In the genomic region with DNA sequence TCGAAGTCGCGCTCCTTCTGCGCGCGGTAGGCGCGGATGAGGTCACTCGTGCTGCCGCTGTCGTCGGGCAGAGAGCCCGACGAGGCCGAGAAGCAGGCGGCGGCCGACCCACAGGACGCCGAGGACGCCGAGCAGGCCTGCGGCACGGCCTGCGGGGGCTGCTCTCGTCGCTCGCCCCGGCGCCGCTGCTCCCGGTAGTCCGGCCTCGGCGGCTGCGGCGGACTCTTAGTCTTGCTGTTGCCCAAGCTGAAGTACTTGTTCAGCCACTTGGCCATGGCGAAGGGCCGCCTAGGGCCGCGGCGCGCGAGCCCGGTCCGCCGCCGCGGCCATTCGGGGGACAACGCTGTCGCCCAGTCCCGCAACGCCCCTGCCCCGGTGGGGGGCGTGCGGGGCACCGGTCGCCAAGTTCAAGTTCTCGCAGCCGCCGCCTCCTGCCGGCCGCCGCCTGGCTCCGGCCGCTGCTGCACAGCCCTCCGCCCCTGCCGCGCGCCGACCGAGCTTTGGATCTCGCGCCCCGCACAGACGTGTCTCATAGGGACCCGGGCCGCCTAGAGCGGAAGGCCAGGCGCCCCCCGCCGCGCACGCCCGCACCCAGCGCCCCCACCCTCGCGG, we compare ENCODE assay signal across 8 mouse cellular contexts. TPM values are rescaled to one million over a fixed set of nuclear protein-coding genes. Genes with fewer than 3 reads are reported as not detected.
DNase-seq lines count a peak whose midpoint lies in the region; ATAC-seq and TF ChIP-seq lines count a peak whose summit lies in the region.

No protein-coding gene starts in this region.

- peak overlapping the region; percentile 93 for H3K4me2 ChIP-seq in embryonic facial prominence, embryonic 12.5 days (replicated peaks)
- peak overlapping the region; percentile 96 for H3K4me2 ChIP-seq in limb, embryonic 14.5 days (replicated peaks; ENCODE audit: low read depth, low read length, severe bottlenecking)
- H3K4me2 ChIP-seq in myocyte (ENCODE audit: low read depth) = peak overlapping the region; percentile 34

- H3K79me2 ChIP-seq in heart, adult 2 months (replicated peaks; ENCODE audit: control insufficient read depth, insufficient read depth, low read length) = no peaks in the 10 kb centered on the region
- H3K79me2 ChIP-seq in myocyte (ENCODE audit: control insufficient read depth, insufficient read depth) = peaks cover 45% of the 10 kb centered on the region

- no peaks in the 10 kb centered on the region for H3K9me3 ChIP-seq in E14TG2a.4 (ENCODE audit: low read length)
- H3K9me3 ChIP-seq in embryonic facial prominence, embryonic 12.5 days = no peaks in the 10 kb centered on the region
- H3K9me3 ChIP-seq in limb, embryonic 14.5 days (ENCODE audit: control insufficient read depth, low read length) = no peaks in the 10 kb centered on the region

- H3K4me1 ChIP-seq in heart, adult 2 months (ENCODE audit: control insufficient read depth, insufficient read depth, low read length) = peaks cover 14% of the 10 kb centered on the region
- peaks cover 62% of the 10 kb centered on the region for H3K4me1 ChIP-seq in E14TG2a.4 (replicated peaks; ENCODE audit: low read depth, low read length)
- H3K4me1 ChIP-seq in embryonic facial prominence, embryonic 12.5 days = peaks cover 63% of the 10 kb centered on the region
- peaks cover 52% of the 10 kb centered on the region for H3K4me1 ChIP-seq in limb, embryonic 14.5 days (ENCODE audit: control insufficient read depth, insufficient read depth, low read length)

- H3K9ac ChIP-seq in heart, adult 2 months (ENCODE audit: low read depth, low read length) = peak overlapping the region; percentile 93
- peak overlapping the region; percentile 88 for H3K9ac ChIP-seq in embryonic facial prominence, embryonic 12.5 days
- peak overlapping the region; percentile 80 for H3K9ac ChIP-seq in limb, embryonic 14.5 days (ENCODE audit: low read depth, low read length, severe bottlenecking)

- peak overlapping the region; percentile 91 for H3K27ac ChIP-seq in heart, adult 2 months
- H3K27ac ChIP-seq in embryonic facial prominence, embryonic 12.5 days = peak overlapping the region; percentile 94
- peak overlapping the region; percentile 80 for H3K27ac ChIP-seq in limb, embryonic 14.5 days (replicated peaks; ENCODE audit: low read depth, low read length)

- no peaks in the 10 kb centered on the region for H3K27me3 ChIP-seq in heart, adult 2 months (ENCODE audit: control insufficient read depth, insufficient read depth, low read length)
- peaks cover 24% of the 10 kb centered on the region for H3K27me3 ChIP-seq in E14TG2a.4 (ENCODE audit: insufficient read depth, low read length)
- H3K27me3 ChIP-seq in embryonic facial prominence, embryonic 12.5 days = no peaks in the 10 kb centered on the region
- no peaks in the 10 kb centered on the region for H3K27me3 ChIP-seq in limb, embryonic 14.5 days (ENCODE audit: control insufficient read depth, insufficient read depth, low read length)
- H3K27me3 ChIP-seq in myocyte (ENCODE audit: control insufficient read depth, insufficient read depth, insufficient read length) = no peaks in the 10 kb centered on the region

- peak overlapping the region; percentile 94 for H3ac ChIP-seq in myocyte (ENCODE audit: control insufficient read depth, insufficient read length)

- ATAC-seq in embryonic facial prominence, embryonic 12.5 days (ENCODE audit: insufficient number of reproducible peaks, insufficient read depth, low FRiP score, low TSS enrichment) = peak; percentile 38
- ATAC-seq in limb, embryonic 14.5 days (ENCODE audit: low FRiP score, low read depth) = peak; percentile 45

- no peak; the same call in 1 of the 2 replicates for TF ChIP-seq CTCF in heart, adult 2 months (IDR thresholded peaks at IDR 0.05)
- TF ChIP-seq CTCF in E14TG2a.4 (conservative IDR thresholded peaks at IDR 0.05; ENCODE audit: low read length) = no peak

- TF ChIP-seq EP300 in heart, adult 2 months (IDR thresholded peaks at IDR 0.05; ENCODE audit: insufficient read depth, low read depth, low read length) = no peak

- TF ChIP-seq POLR2A in heart, adult 2 months (IDR thresholded peaks at IDR 0.05; ENCODE audit: insufficient read depth, low read depth, low read length) = no peak
- no peak for TF ChIP-seq POLR2A in limb, embryonic 14.5 days (IDR thresholded peaks at IDR 0.05; ENCODE audit: borderline replicate concordance, extremely low read depth, insufficient read depth, insufficient read length)
- peak; percentile 34 for TF ChIP-seq POLR2A in myocyte (IDR thresholded peaks at IDR 0.05; ENCODE audit: insufficient read length, low read depth)

- H3K4me3 ChIP-seq in heart, adult 2 months = peak overlapping the region; percentile 86
- H3K4me3 ChIP-seq in E14TG2a.4 (replicated peaks; ENCODE audit: low read length) (peak overlapping the region; percentile 91), myocyte (peak overlapping the region; percentile 98)
- peak overlapping the region; percentile 73 for H3K4me3 ChIP-seq in embryonic facial prominence, embryonic 12.5 days
- H3K4me3 ChIP-seq in limb, embryonic 14.5 days (replicated peaks; ENCODE audit: low read length) = peak overlapping the region; percentile 72

- DNase-seq in heart, adult 2 months = peak; percentile 71 to 77
- DNase-seq in heart, adult 9 months (ENCODE audit: low spot score in 2 of 2) = no peak
- DNase-seq in heart, postnatal 25 days (ENCODE audit: low spot score) = peak; percentile 13
- no peak for DNase-seq in limb, embryonic 14.5 days (ENCODE audit: low spot score)
- DNase-seq in frontal cortex, adult 2 months (ENCODE audit: extremely low spot score in 1 of 2, low spot score in 1 of 2) = no peak

- intact Hi-C loops in heart, adult 2 months (cut with DNase I) = loop anchor here (1.0 to 10.0 kb wide), 9 partner anchors 21 to 515 kb away; partner anchors contain the start of genes Dcaf10, Exosc3, Polr1e and Slc25a51
- intact Hi-C loops in heart, postnatal 25 days (cut with DNase I) = loop anchor here (2.0 to 10.0 kb wide), 5 partner anchors 43 to 515 kb away; partner anchors contain the start of genes Polr1e and Zbtb5

- peaks cover 2% of the 10 kb centered on the region for H3K36me3 ChIP-seq in heart, adult 2 months (ENCODE audit: control insufficient read depth, insufficient read depth, low read length)
- H3K36me3 ChIP-seq in E14TG2a.4 (ENCODE audit: insufficient read depth, low read length) = peaks cover 6% of the 10 kb centered on the region
- no peaks in the 10 kb centered on the region; the same call in 1 of the 2 replicates for H3K36me3 ChIP-seq in embryonic facial prominence, embryonic 12.5 days
- H3K36me3 ChIP-seq in limb, embryonic 14.5 days (ENCODE audit: control insufficient read depth, insufficient read depth, low read length) = no peaks in the 10 kb centered on the region
- H3K36me3 ChIP-seq in myocyte (ENCODE audit: control insufficient read depth, insufficient read depth) = no peaks in the 10 kb centered on the region

- WGBS in heart, adult 2 months = under 1% methylated on average over 80 of the region's 89 CpGs
- WGBS in embryonic facial prominence, embryonic 12.5 days = under 1% methylated on average over 71 of the region's 89 CpGs
- WGBS in limb, embryonic 14.5 days = under 1% methylated on average over 52 of the region's 89 CpGs

TF ChIP-seq in myocyte, 11 proteins besides CTCF, POLR2A, EP300 and RAD21:
- TF ChIP-seq MAX (IDR thresholded peaks at IDR 0.05; ENCODE audit: low read depth) (no peak), POLR2AphosphoS2 (IDR thresholded peaks at IDR 0.05; ENCODE audit: insufficient read length, low read depth) (no peak), REST (IDR thresholded peaks at IDR 0.05; ENCODE audit: insufficient read depth, insufficient read length) (no peak), E2F4 (IDR thresholded peaks at IDR 0.05; ENCODE audit: insufficient read depth) (no peak), TCF3 (IDR thresholded peaks at IDR 0.05; ENCODE audit: insufficient read length, low read depth) (no peak), TCF12 (IDR thresholded peaks at IDR 0.05; ENCODE audit: insufficient read depth, poor library complexity, severe bottlenecking) (no peak), MYOD1 (IDR thresholded peaks at IDR 0.05; ENCODE audit: control insufficient read depth in 1 of 3, insufficient read length in 2 of 3, low read depth in 2 of 3) (peak in 1 of 3 experiments; percentile 19), SRF (IDR thresholded peaks at IDR 0.05; ENCODE audit: control insufficient read depth, insufficient read length, low read depth) (no peak), USF1 (IDR thresholded peaks at IDR 0.05; ENCODE audit: low read depth) (no peak), MYOG (IDR thresholded peaks at IDR 0.05; ENCODE audit: control insufficient read depth in 1 of 3, insufficient read depth in 1 of 3, insufficient read length in 2 of 3, low read depth in 2 of 3) (peak in 1 of 3 experiments; percentile 31), CEBPB (IDR thresholded peaks at IDR 0.05; ENCODE audit: insufficient read depth, poor library complexity, severe bottlenecking) (no peak)

RNA-seq across cellular contexts. Expression of gene Shb, which starts 2.2 kb away (rescaled TPM):
- 10 to 100 TPM; 27.2 to 43.0 TPM for total RNA-seq in heart, adult 2 months (2021)
- polyA plus RNA-seq in heart, adult 2 months (2012; rRNA removed) = 19.2 and 19.4 TPM in 2 replicates
- polyA plus RNA-seq in embryonic facial prominence, embryonic 12.5 days (2016; fragmentation: Nextera tagmentation; extraction: Ambion mirVana) = 8.3 and 9.6 TPM in 2 replicates
- 10 to 100 TPM; 34.9 to 37.7 TPM for total RNA-seq in heart, postnatal 25 days (2021)
- polyA plus RNA-seq in limb, embryonic 14.5 days (2012; rRNA removed) = 19.0 and 20.9 TPM in 2 replicates
- polyA plus RNA-seq in limb, embryonic 14.5 days (2014; fragmentation: Nextera tagmentation; extraction: Ambion mirVana) = 9.2 and 10.6 TPM in 2 replicates
- polyA plus RNA-seq in myocyte (2012; fragmentation: generic; extraction: Trizol) = 46.3 TPM
- polyA plus RNA-seq in frontal cortex, adult 2 months (2012; rRNA removed) = 16.0 and 20.0 TPM in 2 replicates

Comparison
In these comparisons a context has a peak if more than half of its experiments do, and no peak if none do; other contexts are left out.
1. DNase-seq: peak in heart, adult 2 months (2 of 2) and heart, postnatal 25 days (single experiment); none in heart, adult 9 months (0 of 2), limb, embryonic 14.5 days (single experiment) and frontal cortex, adult 2 months (0 of 2).
2. H3K4me2 ChIP-seq: peak in every context shown above with its lines; median percentile 96 in limb, embryonic 14.5 days; 93 in embryonic facial prominence, embryonic 12.5 days; 34 in myocyte.
3. Peak in every context shown above with its lines, with median percentiles within 50 percentile points of each other: H3K27ac ChIP-seq, H3K4me3 ChIP-seq and H3K9ac ChIP-seq.